Mouse (Mus musculus): ENCODE measurements around the gene Kif26b.

Gene Kif26b

GRCm38 (mm10) chr1:178915056-178915455 lies 386.1 kb downstream of the Kif26b start:
- no peak for DNase-seq (ENCODE audit: low spot score)

- no peak for DNase-seq (ENCODE audit: low spot score)
Measured at GRCm38 (mm10) chr1:178917194-178917902, 388.4 kb downstream of the Kif26b start.

GRCm38 (mm10) chr1:178924492-178925183 lies 395.7 kb downstream of the Kif26b start:
- no peak for DNase-seq (ENCODE audit: low spot score)

- no peak for DNase-seq (ENCODE audit: low spot score)
Measured at GRCm38 (mm10) chr1:178929531-178929930, 400.6 kb downstream of the Kif26b start.

- no peak for DNase-seq (ENCODE audit: low spot score)
Measured at GRCm38 (mm10) chr1:178933953-178934637, 405.2 kb downstream of the Kif26b start.

- no peak for DNase-seq (ENCODE audit: low spot score)
Measured at GRCm38 (mm10) chr1:178936457-178936856, 407.5 kb downstream of the Kif26b start.

GRCm38 (mm10) chr1:178936976-178937375 lies 408.1 kb downstream of the Kif26b start:
- no peak for DNase-seq (ENCODE audit: low spot score)

GRCm38 (mm10) chr1:178940353-178940752 lies 411.4 kb downstream of the Kif26b start:
- no peak for DNase-seq (ENCODE audit: low spot score)

GRCm38 (mm10) chr1:178942251-178942963 lies 413.5 kb downstream of the Kif26b start:
- DNase-seq (ENCODE audit: low spot score) = no peak

- DNase-seq (ENCODE audit: low spot score) = no peak
Measured at GRCm38 (mm10) chr1:178952910-178953309, 424.0 kb downstream of the Kif26b start.

- no peak for DNase-seq (ENCODE audit: low spot score)
Measured at GRCm38 (mm10) chr1:178958641-178959040, 429.7 kb downstream of the Kif26b start.

- DNase-seq (ENCODE audit: low spot score) = peak; percentile 62
Measured at GRCm38 (mm10) chr1:178960015-178960559, 431.2 kb downstream of the Kif26b start.

GRCm38 (mm10) chr1:178961661-178962060 lies 432.7 kb downstream of the Kif26b start:
- DNase-seq (ENCODE audit: low spot score) = no peak

- DNase-seq (ENCODE audit: low spot score) = no peak
Measured at GRCm38 (mm10) chr1:178972055-178972454, 443.1 kb downstream of the Kif26b start.

- DNase-seq (ENCODE audit: low spot score) = no peak
Measured at GRCm38 (mm10) chr1:178978617-178979245, 449.8 kb downstream of the Kif26b start.

- DNase-seq (ENCODE audit: low spot score) = no peak
Measured at GRCm38 (mm10) chr1:178980185-178980584, 451.3 kb downstream of the Kif26b start.

GRCm38 (mm10) chr1:178981641-178982040 lies 452.7 kb downstream of the Kif26b start:
- no peak for DNase-seq (ENCODE audit: low spot score)

GRCm38 (mm10) chr1:178988176-178988575 lies 459.3 kb downstream of the Kif26b start:
- DNase-seq (ENCODE audit: low spot score) = no peak
